Mouse (Mus musculus): Measurements from ENCODE around the gene Apex1.
A peak's percentile ranks its signal among the peaks of the same experiment; 100 is the strongest.

GRCm38 (mm10) chr14:50976674-50977073 lies 51.9 kb downstream of the Apex1 start:
- TF ChIP-seq EP300 (optimal IDR thresholded peaks at IDR 0.05) (no peak), CTCF (IDR thresholded peaks at IDR 0.05; ENCODE audit: low read depth) (peak; percentile 57)

Data from stomach, postnatal 0 days (tissue).